Mouse (Mus musculus) intestine, embryonic 16.5 days (tissue): ENCODE measurements around the gene Senp3. TPM values are rescaled to one million over a fixed set of nuclear protein-coding genes. Genes with fewer than 3 reads are reported as not detected.

ENCODE experiments used
- ATAC-seq: fragments of 200-750 bp; cut with Nextera tagmentation; 2 replicates; pipeline ENCODE4 v1.8.0; 2017; ENCODE audit warnings: moderate TSS enrichment, moderate library complexity
- H3K27ac ChIP-seq: fragments of 300-500 bp; sonication (generic); 2 replicates; pipeline ENCODE4 v1.5.1; 2014; ENCODE audit warnings: mild to moderate bottlenecking, low read length
- H3K27me3 ChIP-seq: fragments of 300-500 bp; sonication (generic); replicated peaks from 2 replicates; pipeline ENCODE4 v1.6.1; 2014; ENCODE audit warnings: low read length, control low read depth, mixed read lengths; ENCODE audit not compliant: control insufficient read depth, insufficient read depth
- H3K36me3 ChIP-seq: fragments of 300-500 bp; sonication (generic); 2 replicates; pipeline ENCODE4 v1.6.1; 2014; ENCODE audit warnings: low read length, control low read depth; ENCODE audit not compliant: control insufficient read depth, insufficient read depth
- H3K4me1 ChIP-seq: fragments of 300-500 bp; sonication (generic); 2 replicates; pipeline ENCODE4 v1.6.1; 2014; ENCODE audit warnings: low read length, control low read depth, mixed read lengths; ENCODE audit not compliant: control insufficient read depth, insufficient read depth
- H3K4me2 ChIP-seq: fragments of 300-500 bp; sonication (generic); 2 replicates; pipeline ENCODE4 v1.6.1; 2014; ENCODE audit warnings: low read depth, low read length, control low read depth
- H3K4me3 ChIP-seq: fragments of 300-500 bp; sonication (generic); 2 replicates; pipeline ENCODE4 v1.5.1; 2014; ENCODE audit warnings: mild to moderate bottlenecking, low read length
- H3K9ac ChIP-seq: fragments of 300-500 bp; sonication (generic); 2 replicates; pipeline ENCODE4 v1.6.1; 2014; ENCODE audit warnings: low read depth, low read length
- H3K9me3 ChIP-seq: fragments of 300-500 bp; sonication (generic); 2 replicates; pipeline ENCODE4 v1.6.1; 2016; ENCODE audit warnings: low read length, control low read depth; ENCODE audit not compliant: control insufficient read depth
- WGBS: fragments of 180-500 bp; shearing (Covaris S2); extraction: QIAGEN DNeasy Blood & Tissue Kit; methylation state at CpG from one replicate; pipeline ENCODE4 v1.1.7; 2014; 5-methylcytosine and 5-hydroxymethylcytosine counted together
- polyA plus RNA-seq: library from polyadenylated mRNA; unstranded; fragments of >200 nt; fragmentation: Nextera tagmentation; extraction: Ambion mirVana; gene quantifications from 2 replicates; pipeline ENCODE4 v1.2.1, GENCODE M21; 2015

Gene Senp3
- polyA plus RNA-seq, 1 experiment from 2014 or later, result 60.3 TPM

GRCm38 (mm10) chr11:69715929-69716328 lies 34.0 kb upstream of the Senp3 start:
- Histone ChIP-seq H3K4me3 (no peak overlapping the region), H3K9ac (no peak overlapping the region), H3K4me2 (no peak overlapping the region), H3K9me3 (no peaks in the 10 kb centered on the region), H3K36me3 (no peaks in the 10 kb centered on the region), H3K27me3 (no peaks in the 10 kb centered on the region), H3K4me1 (peaks cover 5% of the 10 kb centered on the region), H3K27ac (no peak overlapping the region)
- peak; percentile 64 for ATAC-seq
- WGBS, result 11% methylated on average over 5 of the region's 5 CpGs

- H3K9ac ChIP-seq, result no peak overlapping the region
- no peak overlapping the region for H3K4me3 ChIP-seq
- no peaks in the 10 kb centered on the region for H3K27me3 ChIP-seq
- ATAC-seq, result no peak
- no peak overlapping the region for H3K4me2 ChIP-seq
- H3K4me1 ChIP-seq, result peaks cover 5% of the 10 kb centered on the region
- H3K9me3 ChIP-seq, result no peaks in the 10 kb centered on the region
- WGBS, result 55% methylated on average over 9 of the region's 9 CpGs
- no peaks in the 10 kb centered on the region for H3K36me3 ChIP-seq
- no peak overlapping the region for H3K27ac ChIP-seq
These were observed 33.6 kb upstream of the Senp3 start for GRCm38 (mm10) chr11:69715482-69715881.

GRCm38 (mm10) chr11:69714636-69715329 lies 32.9 kb upstream of the Senp3 start:
- Histone ChIP-seq H3K27me3 (no peaks in the 10 kb centered on the region), H3K36me3 (no peaks in the 10 kb centered on the region), H3K4me1 (peaks cover 5% of the 10 kb centered on the region), H3K4me2 (no peak overlapping the region), H3K4me3 (no peak overlapping the region), H3K9ac (no peak overlapping the region), H3K27ac (no peak overlapping the region), H3K9me3 (no peaks in the 10 kb centered on the region)
- WGBS, result 74% methylated on average over 18 of the region's 18 CpGs
- no peak for ATAC-seq

- peaks cover 5% of the 10 kb centered on the region for H3K4me1 ChIP-seq
- 81% methylated on average over 20 of the region's 20 CpGs for WGBS
- H3K9ac ChIP-seq, result no peak overlapping the region
- no peaks in the 10 kb centered on the region for H3K9me3 ChIP-seq
- no peaks in the 10 kb centered on the region for H3K36me3 ChIP-seq
- no peak for ATAC-seq
- H3K27ac ChIP-seq, result no peak overlapping the region
- H3K27me3 ChIP-seq, result no peaks in the 10 kb centered on the region
- no peak overlapping the region for H3K4me2 ChIP-seq
- H3K4me3 ChIP-seq, result no peak overlapping the region
These were observed 31.2 kb upstream of the Senp3 start for GRCm38 (mm10) chr11:69712954-69713672.

GRCm38 (mm10) chr11:69711082-69711481 lies 29.2 kb upstream of the Senp3 start:
- Histone ChIP-seq H3K27ac (no peak overlapping the region), H3K9ac (no peak overlapping the region), H3K4me1 (peaks cover 3% of the 10 kb centered on the region), H3K36me3 (no peaks in the 10 kb centered on the region), H3K9me3 (no peaks in the 10 kb centered on the region), H3K4me3 (no peak overlapping the region), H3K27me3 (no peaks in the 10 kb centered on the region), H3K4me2 (no peak overlapping the region)
- 70% methylated on average over 2 of the region's 2 CpGs for WGBS
- no peak for ATAC-seq

GRCm38 (mm10) chr11:69710470-69710869 lies 28.6 kb upstream of the Senp3 start:
- H3K27ac ChIP-seq, result no peak overlapping the region
- no peak overlapping the region for H3K9ac ChIP-seq
- no peak for ATAC-seq
- H3K36me3 ChIP-seq, result no peaks in the 10 kb centered on the region
- H3K4me2 ChIP-seq, result no peak overlapping the region
- H3K4me3 ChIP-seq, result no peak overlapping the region
- H3K9me3 ChIP-seq, result no peaks in the 10 kb centered on the region
- no peaks in the 10 kb centered on the region; the same call in 1 of the 2 replicates for H3K4me1 ChIP-seq
- WGBS, result 74% methylated on average over 3 of the region's 3 CpGs
- no peaks in the 10 kb centered on the region for H3K27me3 ChIP-seq

GRCm38 (mm10) chr11:69709554-69710446 lies 27.9 kb upstream of the Senp3 start:
- WGBS, result 54% methylated on average over 11 of the region's 11 CpGs
- peak overlapping the region; percentile 29; the same call in 1 of the 2 replicates for H3K9ac ChIP-seq

GRCm38 (mm10) chr11:69708614-69709265 lies 26.9 kb upstream of the Senp3 start:
- Histone ChIP-seq H3K27me3 (no peaks in the 10 kb centered on the region), H3K4me3 (no peak overlapping the region), H3K9me3 (no peaks in the 10 kb centered on the region), H3K36me3 (no peaks in the 10 kb centered on the region), H3K4me1 (no peaks in the 10 kb centered on the region), H3K4me2 (no peak overlapping the region), H3K9ac (no peak overlapping the region), H3K27ac (no peak overlapping the region)
- 74% methylated on average over 3 of the region's 3 CpGs for WGBS
- ATAC-seq, result no peak

More at GRCm38 (mm10) chr11:69709554-69710446, 27.9 kb upstream of the Senp3 start:
- no peaks in the 10 kb centered on the region for H3K4me1 ChIP-seq
- H3K27ac ChIP-seq, result no peak overlapping the region
- H3K4me3 ChIP-seq, result no peak overlapping the region
- no peak overlapping the region for H3K4me2 ChIP-seq
- H3K27me3 ChIP-seq, result no peaks in the 10 kb centered on the region
- H3K9me3 ChIP-seq, result no peaks in the 10 kb centered on the region
- no peaks in the 10 kb centered on the region for H3K36me3 ChIP-seq
- ATAC-seq, result no peak
